Mouse (Mus musculus) c-Kit-positive CD71-negative TER-119-negative erythroid progenitor cells, embryonic 14.5 days (primary cell): ENCODE results near the gene Hist1h2be.
"Not testable (repeated sequence)": the region's sequence is repeated elsewhere in the genome, so short reads cannot be mapped to it uniquely, and the experiment has no call there.

Source experiments
- DNase-seq: peaks from one replicate; pipeline ENCODE4 v3.0.0-alpha.2; 2013; ENCODE audit warnings: low read depth

Gene Hist1h2be

DNA sequence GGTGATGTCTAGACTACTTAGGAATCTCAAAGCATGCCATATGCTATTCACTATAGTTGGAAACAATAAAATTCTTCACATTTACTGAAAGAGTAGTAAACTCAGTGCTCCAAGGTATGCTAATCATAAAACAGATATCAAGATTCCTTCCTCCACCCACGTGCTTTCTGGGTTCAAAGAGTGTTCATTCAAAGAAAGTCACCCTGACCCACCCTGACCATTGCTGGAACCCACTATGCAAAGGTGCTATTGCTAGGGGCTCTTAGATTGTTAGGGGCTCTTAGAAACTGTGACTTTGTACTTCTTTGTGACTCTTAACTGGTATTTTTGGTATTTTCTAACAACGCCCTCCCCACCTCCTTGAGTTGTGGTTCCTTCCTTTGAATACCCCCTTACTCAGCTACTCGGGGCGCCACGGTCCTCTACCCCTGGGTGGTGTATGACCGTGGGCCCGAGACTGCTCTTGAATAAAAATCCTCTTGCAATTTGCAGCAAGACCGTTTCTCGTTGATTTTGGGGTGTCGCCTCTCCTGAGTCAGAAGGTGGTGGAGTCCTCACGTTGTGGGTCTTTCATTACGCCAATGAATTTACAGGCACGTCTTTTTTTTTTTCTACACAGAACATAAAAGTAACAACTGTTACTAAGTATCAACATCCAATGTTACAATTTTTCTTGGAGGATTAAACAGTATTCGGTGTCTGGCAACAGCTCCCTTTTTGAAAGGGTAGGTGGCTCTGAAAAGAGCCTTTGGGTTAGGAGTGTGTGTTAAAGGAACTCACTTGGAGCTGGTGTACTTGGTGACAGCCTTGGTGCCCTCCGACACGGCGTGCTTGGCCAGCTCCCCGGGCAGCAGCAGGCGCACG lies 47.7 kb downstream of the Hist1h2be start:
- DNase-seq: not testable (repeated sequence)

GRCm38 (mm10) chr13:23572218-23573033 lies 48.5 kb downstream of the Hist1h2be start:
- DNase-seq: no peak

DNA sequence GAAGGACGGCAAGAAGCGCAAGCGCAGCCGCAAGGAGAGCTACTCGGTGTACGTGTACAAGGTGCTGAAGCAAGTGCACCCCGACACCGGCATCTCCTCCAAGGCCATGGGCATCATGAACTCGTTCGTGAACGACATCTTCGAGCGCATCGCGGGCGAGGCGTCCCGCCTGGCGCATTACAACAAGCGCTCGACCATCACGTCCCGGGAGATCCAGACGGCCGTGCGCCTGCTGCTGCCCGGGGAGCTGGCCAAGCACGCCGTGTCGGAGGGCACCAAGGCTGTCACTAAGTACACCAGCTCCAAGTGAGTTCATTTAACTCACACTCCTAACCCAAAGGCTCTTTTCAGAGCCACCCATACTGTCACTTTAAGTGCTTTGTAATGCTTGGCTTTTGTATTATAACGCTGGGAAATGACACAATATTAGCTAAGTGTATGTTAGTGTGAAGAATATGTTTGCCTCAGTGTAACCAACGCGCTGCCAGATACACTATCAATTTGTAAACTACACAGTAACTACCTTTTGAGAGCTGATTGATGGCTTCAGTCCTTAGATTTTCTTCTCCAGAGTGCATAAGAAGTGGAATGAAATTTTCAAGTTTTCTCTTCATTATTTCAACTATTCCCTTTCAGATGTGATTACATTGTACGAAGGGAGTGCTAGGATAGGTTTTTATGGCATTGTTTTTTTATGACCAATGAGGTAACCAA lies 49.3 kb downstream of the Hist1h2be start:
- not testable (repeated sequence) for DNase-seq

GRCm38 (mm10) chr13:23571022-23571503 lies 49.9 kb downstream of the Hist1h2be start, which contains the start of the genes Hist1h2ae and Hist1h2bg:
TSS of gene Hist1h2ae (minus strand) at chr13:23571220.
TSS of gene Hist1h2bg (plus strand) at chr13:23571396.
- peak; percentile 86 for DNase-seq

DNA sequence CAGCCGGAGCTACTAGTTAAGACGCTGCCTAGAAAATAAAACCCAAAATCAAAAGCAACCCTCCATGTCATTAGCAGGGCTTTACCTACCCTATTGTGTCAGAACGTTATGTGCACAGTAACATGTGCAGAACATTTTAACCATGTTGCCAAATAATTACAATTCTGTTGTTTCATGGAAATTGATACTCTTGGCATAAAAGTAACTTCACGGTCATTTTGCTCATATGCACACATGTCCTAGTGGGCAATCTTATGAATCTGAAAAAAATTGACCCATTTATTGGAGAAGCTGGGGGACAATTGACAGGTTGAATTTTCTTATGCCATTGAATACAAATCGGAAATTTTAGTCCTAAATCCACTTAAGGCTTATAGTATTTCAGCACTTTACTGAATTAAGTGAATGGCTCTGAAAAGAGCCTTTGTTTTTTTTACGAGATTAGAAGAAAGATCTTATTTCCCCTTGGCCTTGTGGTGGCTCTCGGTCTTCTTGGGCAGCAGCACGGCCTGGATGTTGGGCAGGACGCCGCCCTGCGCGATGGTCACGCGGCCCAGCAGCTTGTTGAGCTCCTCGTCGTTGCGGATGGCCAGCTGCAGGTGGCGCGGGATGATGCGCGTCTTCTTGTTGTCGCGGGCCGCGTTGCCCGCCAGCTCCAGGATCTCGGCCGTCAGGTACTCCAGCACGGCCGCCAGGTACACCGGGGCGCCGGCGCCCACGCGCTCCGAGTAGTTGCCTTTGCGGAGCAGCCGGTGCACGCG lies 50.5 kb downstream of the Hist1h2be start:
- not testable (repeated sequence) for DNase-seq

DNA sequence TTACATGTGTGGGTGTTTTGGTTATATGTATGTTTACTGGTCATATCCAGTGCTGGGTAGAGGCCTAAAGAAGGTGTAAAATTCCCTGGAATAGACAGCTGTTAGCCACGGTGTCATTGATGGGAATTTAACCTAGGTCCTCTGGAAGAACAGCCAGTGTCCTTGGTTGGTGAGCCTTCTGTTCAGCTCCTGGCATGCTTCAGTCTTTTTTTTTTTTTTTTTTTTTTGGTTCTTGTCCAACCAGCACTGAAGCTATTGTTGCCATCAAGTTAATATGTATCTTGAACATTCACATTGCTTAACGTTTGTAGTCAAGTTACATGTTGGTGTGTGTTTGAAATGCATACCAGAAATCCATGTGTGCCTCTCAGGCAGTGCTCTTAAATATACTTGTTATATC lies 56.4 kb downstream of the Hist1h2be start:
- DNase-seq: no peak

DNA sequence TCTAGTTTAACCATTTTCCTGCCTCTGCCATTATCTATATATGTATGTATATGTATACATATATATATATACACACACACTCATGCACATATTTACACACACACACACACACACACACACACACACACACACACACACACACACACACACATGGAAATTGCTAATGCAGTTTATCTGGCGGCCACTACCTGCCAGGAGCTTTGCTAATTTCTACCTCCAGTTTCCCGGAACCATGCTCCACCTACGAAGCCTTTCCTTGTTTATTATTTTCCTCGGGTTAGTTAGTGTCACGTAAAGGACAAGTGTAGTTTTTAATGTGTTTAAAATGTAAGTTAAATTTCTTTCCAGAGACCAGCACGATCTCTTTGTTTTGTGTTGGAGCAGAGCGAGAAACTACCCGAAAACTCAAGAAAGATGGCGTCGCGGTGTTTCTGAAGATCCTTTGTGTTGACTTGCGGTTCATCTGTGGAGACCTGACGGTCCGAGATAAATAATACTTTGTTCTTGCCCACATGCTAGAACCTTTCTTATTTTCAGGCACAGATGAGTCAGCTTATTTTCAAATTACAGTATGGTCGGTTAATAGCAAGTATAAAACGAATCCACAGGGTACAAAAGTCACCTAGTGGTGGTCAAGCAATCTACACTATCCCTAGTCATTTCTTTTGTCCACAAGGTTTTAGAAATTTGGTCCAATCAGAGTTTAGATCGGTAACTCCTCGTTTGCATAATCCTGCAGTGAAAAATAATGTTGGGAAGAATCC lies 58.0 kb downstream of the Hist1h2be start:
- no peak for DNase-seq

DNA sequence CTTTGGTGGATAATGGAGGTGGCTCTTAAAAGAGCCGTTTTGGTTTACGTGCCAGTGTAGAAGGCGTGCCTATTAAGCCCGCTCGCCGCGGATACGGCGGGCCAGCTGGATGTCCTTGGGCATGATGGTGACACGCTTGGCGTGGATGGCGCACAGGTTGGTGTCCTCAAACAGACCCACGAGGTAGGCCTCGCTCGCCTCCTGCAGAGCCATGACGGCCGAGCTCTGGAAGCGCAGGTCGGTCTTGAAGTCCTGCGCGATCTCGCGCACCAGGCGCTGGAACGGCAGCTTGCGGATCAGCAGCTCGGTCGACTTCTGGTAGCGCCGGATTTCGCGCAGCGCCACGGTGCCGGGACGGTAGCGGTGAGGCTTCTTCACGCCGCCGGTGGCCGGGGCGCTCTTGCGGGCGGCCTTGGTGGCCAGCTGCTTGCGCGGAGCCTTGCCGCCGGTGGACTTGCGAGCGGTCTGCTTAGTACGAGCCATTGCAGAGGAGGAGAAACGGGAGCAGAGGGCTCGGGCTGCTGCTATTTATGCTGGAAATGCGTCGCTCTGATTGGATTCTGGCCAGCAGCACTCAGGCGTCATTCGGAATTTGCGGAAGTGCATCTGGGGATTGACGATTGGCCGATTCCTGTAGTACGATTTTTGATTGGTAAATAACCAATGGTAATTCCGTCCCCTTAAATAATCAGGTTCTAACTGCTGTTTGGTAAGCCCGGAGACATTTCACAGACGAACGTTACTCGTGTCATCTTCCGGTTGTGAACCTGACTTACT lies 58.9 kb downstream of the Hist1h2be start, which contains the start of gene Hist1h3e:
Hist1h3e (minus strand) TSS at position 487 of the 777 bp plus-strand sequence.
- DNase-seq: peak; percentile 96

DNA sequence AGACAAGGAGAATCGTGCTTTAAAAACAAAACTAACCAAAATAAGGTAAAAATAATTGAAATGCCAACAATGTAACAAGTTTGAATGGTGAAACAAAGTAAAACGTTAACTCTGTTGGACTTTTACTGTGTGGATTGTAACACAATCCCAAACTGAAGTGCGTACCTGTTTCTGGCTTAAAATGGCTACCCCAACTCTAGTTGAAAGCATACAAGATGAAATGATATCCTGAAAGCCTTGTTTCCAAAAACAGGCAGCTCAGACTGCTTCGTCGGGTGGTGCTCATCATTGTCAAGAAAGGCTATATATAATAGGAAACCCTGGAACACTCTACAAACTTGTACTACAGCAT lies 59.4 kb downstream of the Hist1h2be start:
- not testable (repeated sequence) for DNase-seq

GRCm38 (mm10) chr13:23560699-23561098 lies 60.2 kb downstream of the Hist1h2be start:
- DNase-seq: not testable (repeated sequence)

GRCm38 (mm10) chr13:23556906-23557305 lies 64.0 kb downstream of the Hist1h2be start:
- no peak for DNase-seq

- no peak for DNase-seq
Observed at GRCm38 (mm10) chr13:23555839-23556416, 65.0 kb downstream of the Hist1h2be start.

DNA sequence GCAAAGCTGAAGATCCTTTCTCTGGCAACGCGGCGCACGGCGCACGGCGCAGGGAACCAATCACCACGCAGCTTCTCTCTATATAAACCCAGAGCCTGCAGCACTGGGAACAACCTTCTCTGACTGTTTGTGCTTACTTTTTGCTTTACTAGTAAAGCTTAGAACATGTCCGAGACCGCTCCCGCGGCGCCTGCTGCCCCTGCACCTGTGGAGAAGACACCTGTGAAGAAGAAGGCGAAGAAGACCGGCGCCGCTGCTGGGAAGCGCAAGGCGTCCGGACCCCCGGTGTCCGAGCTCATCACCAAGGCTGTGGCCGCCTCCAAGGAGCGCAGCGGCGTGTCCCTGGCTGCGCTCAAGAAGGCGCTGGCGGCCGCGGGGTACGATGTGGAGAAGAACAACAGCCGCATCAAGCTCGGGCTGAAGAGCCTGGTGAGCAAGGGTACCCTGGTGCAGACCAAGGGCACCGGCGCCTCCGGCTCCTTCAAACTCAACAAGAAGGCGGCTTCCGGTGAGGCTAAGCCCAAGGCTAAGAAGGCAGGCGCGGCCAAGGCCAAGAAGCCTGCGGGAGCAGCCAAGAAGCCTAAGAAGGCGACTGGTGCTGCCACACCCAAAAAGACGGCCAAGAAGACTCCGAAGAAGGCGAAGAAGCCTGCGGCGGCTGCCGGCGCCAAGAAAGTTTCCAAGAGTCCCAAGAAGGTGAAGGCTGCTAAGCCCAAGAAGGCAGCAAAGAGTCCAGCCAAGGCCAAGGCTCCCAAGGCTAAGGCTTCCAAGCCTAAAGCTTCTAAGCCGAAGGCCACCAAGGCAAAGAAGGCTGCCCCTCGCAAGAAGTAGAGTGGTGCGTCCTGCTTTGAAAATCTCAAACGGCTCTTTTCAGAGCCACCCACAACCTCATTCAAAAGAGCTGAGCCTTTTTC lies 65.7 kb downstream of the Hist1h2be start:
- no peak for DNase-seq

- no peak for DNase-seq
Observed at GRCm38 (mm10) chr13:23554393-23554792, 66.5 kb downstream of the Hist1h2be start.

- DNase-seq: no peak
Observed at GRCm38 (mm10) chr13:23552962-23553361, 68.0 kb downstream of the Hist1h2be start, which contains the start of gene Hist1h1d. TSS of gene Hist1h1d (plus strand) at chr13:23553262.

DNA sequence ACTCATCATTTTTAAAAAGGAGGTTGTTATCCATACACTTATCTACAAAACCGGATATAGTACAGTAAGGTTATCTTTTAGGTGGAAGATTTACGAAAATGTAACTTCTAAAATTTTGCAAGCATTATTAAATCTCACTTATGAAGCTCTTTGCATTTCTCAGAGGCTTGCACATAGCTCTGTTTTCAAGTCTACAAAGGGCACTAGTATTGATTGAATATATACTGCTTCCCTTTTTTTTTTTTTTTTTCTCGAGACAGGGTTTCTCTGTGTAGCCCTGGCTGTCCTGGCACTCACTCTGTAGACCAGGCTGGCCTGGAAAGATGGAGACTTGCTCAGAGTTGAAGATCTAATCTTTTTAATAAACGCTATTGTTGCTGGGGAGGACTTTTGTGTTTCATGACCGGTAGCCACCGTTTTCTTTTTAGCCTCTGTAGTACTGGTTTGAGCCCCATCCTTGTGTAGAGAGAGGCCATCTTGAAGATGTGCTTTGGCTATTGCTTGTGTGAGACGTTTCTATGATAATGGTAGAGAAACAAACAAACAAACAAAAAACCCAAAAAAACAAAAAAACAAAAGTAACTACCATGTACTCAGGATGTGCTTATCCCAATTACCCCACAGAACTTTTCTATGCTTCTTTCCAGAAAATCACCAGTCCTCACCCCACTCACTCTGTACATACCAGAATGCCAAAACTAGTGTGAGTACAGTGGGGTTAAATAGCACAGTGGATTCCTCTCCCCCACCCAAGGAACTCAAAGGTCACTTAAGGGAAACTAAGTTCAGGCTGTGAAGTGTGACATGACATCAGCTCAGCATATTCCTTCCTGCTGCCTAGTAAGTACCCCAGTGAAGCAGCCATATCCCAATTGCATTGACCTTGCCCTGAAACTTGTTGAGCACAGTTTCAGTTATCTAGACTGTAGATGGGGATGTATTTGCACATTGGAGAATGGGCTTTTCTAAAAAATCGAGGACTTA lies 68.7 kb downstream of the Hist1h2be start:
- DNase-seq: no peak
